Mouse (Mus musculus) kidney, adult 2 months (tissue): Measurements from ENCODE around the gene Usp29.

Experiments
- CTCF ChIP-seq: fragments of 200-500 bp; conservative IDR thresholded peaks from 2 replicates; pipeline ENCODE4 v1.5.1; 2011; ENCODE audit warnings: low read depth, mild to moderate bottlenecking, control low read depth, low read length, moderate library complexity, mixed read lengths; ENCODE audit not compliant: insufficient read depth, insufficient read length
- POLR2A ChIP-seq: fragments of 200-500 bp; IDR thresholded peaks from one replicate; pipeline ENCODE4 v1.6.1; 2011; ENCODE audit warnings: low read depth, low read length, control low read depth

- TF ChIP-seq CTCF = no peak
- TF ChIP-seq POLR2A = no peak
Observed at GRCm38 (mm10) chr7:6835351-6835750, 105.0 kb downstream of the Usp29 start.
